Mouse (Mus musculus) midbrain, embryonic 10.5 days (tissue): ENCODE measurements around the gene Slc6a16. TPM values are rescaled to one million over a fixed set of nuclear protein-coding genes. Genes with fewer than 3 reads are reported as not detected.
"Not testable (repeated sequence)": the region's sequence is repeated elsewhere in the genome, so short reads cannot be mapped to it uniquely, and the experiment has no call there.

Experiments used
- DNase-seq: peaks from one replicate; pipeline ENCODE4 v3.0.0-alpha.2; 2017; ENCODE audit warnings: low spot score
- H3K27ac ChIP-seq: fragments of 300-500 bp; sonication (generic); replicated peaks from 2 replicates; pipeline ENCODE4 v1.5.1; 2016; ENCODE audit warnings: mild to moderate bottlenecking
- H3K27me3 ChIP-seq: fragments of 300-500 bp; sonication (generic); 2 replicates; pipeline ENCODE4 v1.6.1; 2016; ENCODE audit warnings: low read depth, mild to moderate bottlenecking; ENCODE audit not compliant: poor library complexity, severe bottlenecking
- H3K36me3 ChIP-seq: fragments of 300-500 bp; sonication (generic); 2 replicates; pipeline ENCODE4 v1.6.1; 2016; ENCODE audit warnings: mild to moderate bottlenecking, moderate library complexity
- H3K4me1 ChIP-seq: fragments of 300-500 bp; sonication (generic); 2 replicates; pipeline ENCODE4 v1.6.1; 2016
- H3K4me3 ChIP-seq: fragments of 300-500 bp; sonication (generic); 2 replicates; pipeline ENCODE4 v1.5.1; 2016; ENCODE audit warnings: mild to moderate bottlenecking, moderate library complexity
- H3K9me3 ChIP-seq: fragments of 300-500 bp; sonication (generic); replicated peaks from 2 replicates; pipeline ENCODE4 v1.6.1; 2016; ENCODE audit warnings: mild to moderate bottlenecking
- WGBS: fragments of 180-500 bp; shearing (Covaris S2); methylation state at CpG from one replicate; pipeline ENCODE4 v1.1.7; 2016; 5-methylcytosine and 5-hydroxymethylcytosine counted together
- polyA plus RNA-seq: library from polyadenylated mRNA; unstranded; fragments of >200 nt; fragmentation: Nextera tagmentation; extraction: Ambion mirVana; gene quantifications from 2 replicates; pipeline ENCODE4 v1.2.1, GENCODE M21; 2016

The Slc6a16 gene
- polyA plus RNA-seq, 1 experiment from 2014 or later: 0.07 TPM

DNA sequence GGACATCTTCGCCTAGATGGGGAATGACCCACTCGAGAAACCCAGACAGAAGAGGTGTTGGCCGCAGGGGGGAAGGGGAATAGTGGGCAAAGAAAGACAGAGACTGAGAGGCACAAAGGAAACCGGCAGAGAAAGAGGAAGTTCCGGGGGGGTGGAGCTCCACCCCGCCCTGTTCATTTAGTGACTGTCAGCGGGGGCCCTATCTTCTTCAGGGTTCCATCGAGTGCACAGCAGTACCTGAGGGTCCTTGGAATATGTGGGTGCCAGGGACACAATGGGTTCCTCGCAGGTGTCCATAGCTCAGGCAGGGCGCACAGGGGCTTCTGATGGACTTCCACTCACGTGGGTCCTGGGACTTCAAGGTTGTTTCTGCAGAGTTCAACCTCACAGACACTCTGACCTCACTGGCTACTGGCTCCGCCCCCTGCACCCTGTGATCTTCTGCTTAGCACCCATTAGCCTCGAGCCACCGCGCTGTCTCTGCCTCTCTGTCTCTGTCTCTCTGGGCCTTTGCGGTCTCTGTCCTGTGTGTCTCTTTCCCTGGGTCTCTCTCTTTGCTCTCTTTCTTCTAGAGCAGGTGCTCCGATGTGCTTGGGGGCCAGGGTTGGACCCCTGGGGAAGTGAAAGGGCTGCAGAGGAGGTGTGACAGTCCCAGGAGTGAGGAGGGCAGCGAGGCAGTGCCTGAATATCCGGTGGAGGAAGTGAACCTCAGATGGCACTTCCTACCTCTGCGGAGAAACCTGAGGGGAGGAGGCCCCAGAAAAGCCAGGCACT is 2.0 kb upstream of the Slc6a16 start, which contains the start of gene Cd37:
Gene Cd37, minus strand, starts transcription at position 393 of the 774 bp plus-strand sequence.
- 40% methylated on average over 20 of the region's 20 CpGs for WGBS
- no peak within 1 kb of the TSS for H3K27ac ChIP-seq
- peaks cover 4% of the 10 kb centered on the region; the same call in 1 of the 2 replicates for H3K36me3 ChIP-seq
- H3K4me1 ChIP-seq: peaks cover 42% of the 10 kb centered on the region
- no peak within 1 kb of the TSS for H3K4me3 ChIP-seq
- H3K27me3 ChIP-seq: peaks cover 84% of the 10 kb centered on the region
- H3K9me3 ChIP-seq: no peaks in the 10 kb centered on the region
- no peak for DNase-seq

DNA sequence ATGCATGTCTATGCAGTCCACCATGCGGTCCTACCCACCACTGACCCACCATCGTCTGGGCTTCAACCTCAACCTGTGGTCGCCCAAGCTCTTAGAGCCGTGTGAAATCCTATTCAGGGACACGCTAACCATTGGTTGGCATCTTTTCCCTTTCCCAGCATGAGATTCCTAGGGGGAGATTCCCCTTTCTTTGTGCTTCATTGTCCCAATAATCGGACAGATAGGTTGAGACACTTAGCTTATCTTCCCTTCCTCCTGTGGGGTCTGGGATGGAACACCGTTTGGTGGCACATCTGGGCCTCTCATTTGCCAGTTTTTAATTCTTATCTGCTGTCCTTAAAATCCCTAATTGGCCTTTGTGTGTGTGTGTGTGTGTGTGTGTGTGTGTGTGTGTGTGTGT is 776 bp upstream of the Slc6a16 start:
- Histone ChIP-seq H3K27me3 (peaks cover 78% of the 10 kb centered on the region), H3K27ac (no peak overlapping the region), H3K4me1 (peaks cover 30% of the 10 kb centered on the region), H3K4me3 (no peak overlapping the region), H3K36me3 (no peaks in the 10 kb centered on the region), H3K9me3 (no peaks in the 10 kb centered on the region)
- WGBS: 71% methylated on average over 7 of the region's 7 CpGs
- no peak for DNase-seq

DNA sequence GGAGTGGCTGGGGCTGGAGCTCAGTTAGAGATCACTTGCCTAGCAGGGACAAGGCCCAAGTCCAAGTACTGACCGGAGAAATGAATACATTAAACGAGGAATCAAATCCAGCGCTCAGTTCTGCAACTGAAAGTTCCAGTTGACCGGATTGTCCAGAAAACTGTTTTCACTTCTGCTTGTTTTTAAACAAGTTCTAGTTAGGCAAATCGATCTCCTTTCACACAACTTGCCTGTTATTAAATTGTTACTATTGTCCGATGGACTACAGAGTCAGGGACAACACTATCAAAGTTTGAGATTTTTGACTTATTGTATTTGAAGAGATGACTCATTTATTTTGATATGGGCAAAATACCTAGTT is 484 bp downstream of the Slc6a16 start:
- no peak for DNase-seq
- Histone ChIP-seq H3K27ac (peak overlapping the region; percentile 75), H3K4me1 (peaks cover 20% of the 10 kb centered on the region), H3K27me3 (peaks cover 66% of the 10 kb centered on the region), H3K36me3 (no peaks in the 10 kb centered on the region), H3K4me3 (peak overlapping the region; percentile 49; the same call in 1 of the 2 replicates), H3K9me3 (no peaks in the 10 kb centered on the region)
- WGBS: 79% methylated on average over 6 of the region's 6 CpGs

DNA sequence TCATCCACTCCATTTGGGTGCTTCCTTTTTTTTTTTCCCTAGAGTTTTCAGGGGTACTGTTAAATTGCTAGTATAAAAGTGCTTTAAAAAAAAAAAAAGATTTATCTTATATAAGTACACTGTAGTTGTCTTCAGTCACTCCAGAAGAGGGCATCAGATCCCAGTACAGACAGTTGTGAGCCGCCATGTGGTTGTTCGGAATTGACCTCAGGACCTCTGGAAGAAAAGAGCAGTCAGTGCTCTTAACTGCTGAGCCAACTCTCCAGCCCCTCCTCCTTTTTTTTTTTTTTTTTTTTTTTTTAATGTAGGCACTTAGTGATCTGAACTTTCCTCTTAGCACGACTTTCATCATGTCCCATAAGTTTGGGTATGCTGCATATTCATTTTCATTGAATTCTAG is 6.8 kb downstream of the Slc6a16 start:
- WGBS: 45% methylated on average over 3 of the region's 3 CpGs
- Histone ChIP-seq H3K4me1 (no peaks in the 10 kb centered on the region), H3K27me3 (0 out of 2 replicates have a peak, but pooled peaks cover 6% of the 10 kb centered on the region), H3K36me3 (no peaks in the 10 kb centered on the region), H3K27ac (no peak overlapping the region), H3K4me3 (no peak overlapping the region), H3K9me3 (no peaks in the 10 kb centered on the region)
- no peak for DNase-seq

DNA sequence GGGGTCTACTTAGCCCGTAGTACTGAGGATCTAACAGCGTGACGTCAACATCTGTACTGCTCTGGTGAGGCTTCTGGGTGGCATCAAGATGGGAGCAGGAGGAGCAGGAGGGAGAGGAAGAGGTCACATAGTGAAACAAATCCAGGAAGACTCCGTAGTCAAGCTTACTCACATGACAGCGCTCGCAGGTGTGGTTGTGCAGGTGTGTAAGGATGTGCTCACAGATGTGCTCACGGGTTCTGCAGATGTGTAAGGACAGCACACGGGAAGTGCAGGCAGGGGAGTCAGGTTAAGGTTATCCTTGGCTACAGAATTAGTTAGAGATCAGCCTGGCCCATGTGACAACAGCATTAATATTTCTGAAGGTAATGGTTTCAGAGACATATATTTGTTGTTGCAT is 12.9 kb downstream of the Slc6a16 start:
- H3K4me3 ChIP-seq: no peak overlapping the region
- no peak overlapping the region for H3K27ac ChIP-seq
- H3K4me1 ChIP-seq: 0 out of 2 replicates have a peak, but pooled peaks cover 6% of the 10 kb centered on the region
- no peak for DNase-seq
- H3K27me3 ChIP-seq: no peaks in the 10 kb centered on the region; the same call in 1 of the 2 replicates
- H3K36me3 ChIP-seq: no peaks in the 10 kb centered on the region
- H3K9me3 ChIP-seq: no peaks in the 10 kb centered on the region
- WGBS: 90% methylated on average over 8 of the region's 8 CpGs

DNA sequence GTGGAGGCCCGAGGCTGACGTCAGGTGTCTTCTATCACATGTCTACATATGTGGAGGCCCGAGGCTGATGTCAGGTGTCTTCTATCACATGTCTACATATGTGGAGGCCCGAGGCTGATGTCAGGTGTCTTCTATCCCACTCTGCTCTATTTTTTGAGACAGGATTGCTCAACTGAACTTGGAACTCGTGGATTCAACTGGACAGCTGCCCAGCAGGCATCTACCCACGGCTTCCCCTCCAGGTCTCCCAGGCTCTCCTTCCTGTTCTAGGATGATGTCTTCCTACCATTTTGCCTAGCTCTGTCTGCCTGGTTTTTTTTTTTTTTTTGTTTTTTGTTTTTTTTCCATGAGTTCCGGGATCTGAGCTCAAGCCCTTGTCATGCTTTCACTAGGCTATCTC is 14.9 kb downstream of the Slc6a16 start:
- H3K36me3 ChIP-seq, H3K4me3 ChIP-seq, H3K27me3 ChIP-seq, DNase-seq, H3K4me1 ChIP-seq, H3K27ac ChIP-seq, H3K9me3 ChIP-seq: not testable (repeated sequence)
- 90% methylated on average over 7 of the region's 7 CpGs for WGBS

DNA sequence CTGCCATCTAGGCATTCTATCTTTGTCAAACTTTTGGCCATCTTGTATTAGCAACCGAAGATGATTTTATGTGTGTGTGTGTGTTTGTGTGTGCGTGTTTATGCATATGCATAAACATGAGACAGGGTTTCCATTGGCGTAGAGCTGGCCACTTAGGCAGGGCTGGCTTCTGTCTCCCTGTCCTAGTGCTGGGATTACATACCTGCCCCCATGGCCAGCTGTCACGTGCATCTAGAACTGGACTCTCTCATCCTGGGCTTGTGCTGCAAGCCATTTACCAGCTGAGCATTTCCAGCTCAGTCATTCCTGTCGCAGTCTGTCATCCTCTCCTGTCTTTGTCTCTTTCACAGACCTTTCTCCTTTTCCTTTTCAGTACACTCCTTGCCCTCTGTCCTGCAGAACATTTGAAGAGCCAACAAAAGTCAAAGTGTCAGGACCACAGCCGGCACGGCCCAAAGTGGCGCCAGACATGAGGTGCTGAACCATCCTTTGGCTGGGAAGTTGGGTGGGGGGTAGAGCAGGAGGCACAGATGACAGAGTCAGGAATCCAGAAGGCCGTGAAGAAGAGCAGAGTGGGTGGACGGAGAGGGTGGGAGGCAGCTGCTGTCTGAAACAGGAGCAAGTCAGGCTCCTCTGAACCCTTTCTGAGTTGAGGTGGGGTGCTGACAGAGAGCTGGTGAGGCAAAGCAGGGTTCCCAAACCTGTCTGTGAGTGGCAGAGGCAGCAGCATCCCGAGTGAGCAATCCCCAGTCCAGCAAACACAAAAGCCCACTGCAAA is 16.4 kb downstream of the Slc6a16 start:
- 0 out of 2 replicates have a peak, but pooled peaks cover 6% of the 10 kb centered on the region for H3K4me1 ChIP-seq
- no peak overlapping the region for H3K27ac ChIP-seq
- no peak for DNase-seq
- WGBS: 73% methylated on average over 11 of the region's 11 CpGs
- no peaks in the 10 kb centered on the region; the same call in 1 of the 2 replicates for H3K27me3 ChIP-seq
- no peak overlapping the region for H3K4me3 ChIP-seq
- H3K9me3 ChIP-seq: no peaks in the 10 kb centered on the region
- no peaks in the 10 kb centered on the region for H3K36me3 ChIP-seq

DNA sequence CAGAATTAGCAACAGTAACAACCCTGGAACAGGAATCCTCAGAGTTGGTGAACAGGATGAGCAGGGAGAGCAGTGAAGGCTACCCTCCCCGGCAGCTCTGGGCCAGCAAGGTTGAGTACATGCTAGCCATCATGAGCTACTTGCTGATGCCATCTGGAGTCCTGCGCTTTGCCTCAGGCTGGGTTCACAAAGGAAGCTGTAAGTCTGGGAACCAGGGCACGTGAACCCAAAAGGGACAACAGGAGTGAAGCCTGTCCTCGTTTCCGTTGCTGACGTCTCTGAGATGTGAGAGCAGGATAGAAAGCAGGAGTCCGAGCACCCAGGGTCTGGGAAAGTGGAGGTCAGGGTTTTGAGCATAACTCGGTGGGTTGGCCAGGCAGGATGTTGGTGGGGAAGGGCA is 18.4 kb downstream of the Slc6a16 start:
- Histone ChIP-seq H3K36me3 (no peaks in the 10 kb centered on the region), H3K4me3 (no peak overlapping the region), H3K27ac (no peak overlapping the region), H3K27me3 (no peaks in the 10 kb centered on the region; the same call in 1 of the 2 replicates), H3K9me3 (no peaks in the 10 kb centered on the region), H3K4me1 (0 out of 2 replicates have a peak, but pooled peaks cover 6% of the 10 kb centered on the region)
- whole genome bisulfite sequencing: 90% methylated on average over 8 of the region's 8 CpGs
- no peak for DNase-seq

DNA sequence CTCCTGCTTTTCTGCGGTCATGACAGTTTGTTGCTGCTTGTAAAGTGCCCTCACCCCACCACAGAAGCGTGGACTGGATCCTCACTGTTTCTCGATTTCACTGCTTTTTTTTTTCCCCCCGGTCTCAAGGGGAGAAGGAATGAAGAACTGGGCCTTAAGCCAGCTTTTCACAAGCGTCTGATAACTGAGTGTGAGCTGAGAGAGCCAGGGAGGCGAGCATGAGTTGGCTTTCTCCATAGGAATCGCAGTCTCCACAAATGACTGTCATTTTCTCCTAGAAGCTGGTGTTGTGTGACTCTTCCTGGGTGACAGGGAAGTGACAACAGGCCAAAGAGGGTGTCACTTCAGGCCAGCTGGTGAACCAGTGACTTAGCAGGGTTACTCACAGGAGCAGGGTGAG is 21.4 kb downstream of the Slc6a16 start:
- no peaks in the 10 kb centered on the region; the same call in 1 of the 2 replicates for H3K27me3 ChIP-seq
- 74% methylated on average over 7 of the region's 7 CpGs for WGBS
- H3K4me1 ChIP-seq: 0 out of 2 replicates have a peak, but pooled peaks cover 4% of the 10 kb centered on the region
- no peak for DNase-seq
- no peak overlapping the region for H3K4me3 ChIP-seq
- H3K9me3 ChIP-seq: no peaks in the 10 kb centered on the region
- no peaks in the 10 kb centered on the region for H3K36me3 ChIP-seq
- H3K27ac ChIP-seq: no peak overlapping the region

DNA sequence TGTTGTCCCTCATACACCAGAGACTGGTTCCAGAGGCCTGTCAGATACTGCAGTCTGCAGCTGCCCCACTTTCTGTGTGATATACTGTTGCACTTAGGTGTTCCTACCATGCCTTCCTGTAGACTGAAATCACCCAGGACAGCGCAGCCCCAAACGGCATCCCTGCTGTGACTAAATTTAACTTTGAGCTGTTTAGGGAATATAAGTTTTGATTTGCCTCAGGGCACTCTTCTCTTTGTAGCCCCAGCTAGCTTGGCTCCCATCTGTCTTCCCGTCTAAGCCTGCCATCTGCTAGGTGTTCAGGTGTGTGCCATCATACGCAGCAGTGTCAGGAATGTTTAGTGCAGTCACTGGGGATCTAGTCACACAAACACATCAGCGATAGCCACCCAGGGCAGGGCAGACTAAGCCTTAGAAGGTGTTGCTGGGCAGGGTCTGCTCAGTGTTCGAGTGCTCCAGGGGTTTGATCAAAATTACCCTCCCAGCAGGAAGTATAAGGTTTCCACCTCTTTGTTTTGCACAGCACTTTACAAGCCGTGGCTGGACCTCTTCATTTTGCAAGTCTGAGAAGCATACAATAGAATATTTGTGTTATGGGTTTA is 22.2 kb downstream of the Slc6a16 start:
- Histone ChIP-seq H3K9me3 (no peaks in the 10 kb centered on the region), H3K4me3 (no peak overlapping the region), H3K36me3 (no peaks in the 10 kb centered on the region), H3K27me3 (peaks cover 7% of the 10 kb centered on the region), H3K27ac (no peak overlapping the region), H3K4me1 (peaks cover 4% of the 10 kb centered on the region)
- no peak for DNase-seq
- 82% methylated on average over 7 of the region's 7 CpGs for WGBS

DNA sequence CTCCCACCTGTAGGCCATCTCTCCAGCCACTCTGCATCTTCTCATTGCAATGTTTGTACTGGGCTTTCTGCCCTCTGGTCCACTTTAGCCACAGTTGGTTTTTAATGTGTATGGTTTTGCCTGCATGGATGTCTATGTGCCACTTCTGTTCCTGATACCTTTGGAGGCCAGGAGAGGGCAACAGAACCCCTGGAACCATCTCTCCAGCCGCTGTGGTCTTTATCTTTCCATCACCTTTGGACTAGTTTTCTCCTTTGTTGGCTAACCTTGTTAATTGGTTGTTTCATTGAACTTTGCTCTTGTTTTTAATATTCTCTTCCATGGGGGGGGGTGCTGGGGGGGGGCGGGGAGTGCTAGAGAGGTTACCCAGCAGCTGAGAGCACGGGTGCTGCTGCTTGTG is 23.5 kb downstream of the Slc6a16 start:
- Histone ChIP-seq H3K27me3 (peaks cover 12% of the 10 kb centered on the region), H3K9me3 (no peaks in the 10 kb centered on the region), H3K4me1 (peaks cover 6% of the 10 kb centered on the region), H3K4me3 (no peak overlapping the region), H3K36me3 (no peaks in the 10 kb centered on the region), H3K27ac (no peak overlapping the region)
- WGBS: 68% methylated on average over 3 of the region's 3 CpGs
- DNase-seq: no peak

DNA sequence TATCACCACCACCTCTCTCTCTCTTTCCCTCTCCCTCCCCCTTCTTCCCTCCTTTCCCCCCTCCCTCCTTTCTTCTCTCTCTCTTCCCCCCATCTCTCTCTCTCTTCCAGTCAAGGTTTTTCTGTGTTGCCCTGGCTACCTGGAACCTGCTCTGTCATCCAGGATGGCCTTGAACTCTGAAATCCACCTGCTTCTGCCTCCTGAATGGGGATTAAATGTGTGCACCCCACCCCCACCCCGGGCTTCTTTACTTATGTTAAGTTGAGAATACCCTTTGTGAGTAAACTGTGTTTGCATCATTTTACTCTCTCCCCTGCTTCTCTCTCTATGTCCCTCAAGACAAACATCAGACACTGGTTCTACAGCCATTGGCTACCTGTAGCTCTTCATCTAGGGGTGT is 24.6 kb downstream of the Slc6a16 start:
- H3K27me3 ChIP-seq: peaks cover 12% of the 10 kb centered on the region
- no peaks in the 10 kb centered on the region for H3K9me3 ChIP-seq
- 71% methylated on average over 1 of the region's 1 CpGs for WGBS
- peaks cover 6% of the 10 kb centered on the region for H3K4me1 ChIP-seq
- H3K36me3 ChIP-seq: no peaks in the 10 kb centered on the region
- no peak for DNase-seq
- H3K27ac ChIP-seq: no peak overlapping the region
- H3K4me3 ChIP-seq: no peak overlapping the region
